Mouse (Mus musculus): Measurements from ENCODE around the gene Ldhc.
"Not testable (repeated sequence)": the region's sequence is repeated elsewhere in the genome, so short reads cannot be mapped to it uniquely, and the experiment has no call there.

Ldhc gene

DNA sequence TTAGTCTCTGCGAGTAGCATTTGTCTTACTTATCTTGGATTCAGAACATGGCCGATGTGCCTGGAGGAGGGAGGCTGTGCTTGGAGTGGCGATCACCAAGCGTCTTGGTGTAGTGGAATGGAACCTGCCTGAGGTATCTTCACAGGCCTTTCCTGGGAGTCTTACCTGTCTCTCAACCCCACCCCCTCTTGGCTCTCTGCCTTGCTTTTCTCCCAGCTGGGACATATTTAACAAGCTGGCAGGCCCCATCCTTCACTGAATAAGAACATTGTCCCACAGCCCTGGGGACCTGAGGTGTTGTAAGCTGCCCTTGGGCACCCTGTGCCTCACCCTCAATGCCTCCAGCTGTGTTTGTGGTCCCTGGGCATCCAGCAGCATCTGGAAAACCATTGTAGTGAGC, 17.4 kb upstream of the Ldhc start:
- no peak for DNase-seq

DNA sequence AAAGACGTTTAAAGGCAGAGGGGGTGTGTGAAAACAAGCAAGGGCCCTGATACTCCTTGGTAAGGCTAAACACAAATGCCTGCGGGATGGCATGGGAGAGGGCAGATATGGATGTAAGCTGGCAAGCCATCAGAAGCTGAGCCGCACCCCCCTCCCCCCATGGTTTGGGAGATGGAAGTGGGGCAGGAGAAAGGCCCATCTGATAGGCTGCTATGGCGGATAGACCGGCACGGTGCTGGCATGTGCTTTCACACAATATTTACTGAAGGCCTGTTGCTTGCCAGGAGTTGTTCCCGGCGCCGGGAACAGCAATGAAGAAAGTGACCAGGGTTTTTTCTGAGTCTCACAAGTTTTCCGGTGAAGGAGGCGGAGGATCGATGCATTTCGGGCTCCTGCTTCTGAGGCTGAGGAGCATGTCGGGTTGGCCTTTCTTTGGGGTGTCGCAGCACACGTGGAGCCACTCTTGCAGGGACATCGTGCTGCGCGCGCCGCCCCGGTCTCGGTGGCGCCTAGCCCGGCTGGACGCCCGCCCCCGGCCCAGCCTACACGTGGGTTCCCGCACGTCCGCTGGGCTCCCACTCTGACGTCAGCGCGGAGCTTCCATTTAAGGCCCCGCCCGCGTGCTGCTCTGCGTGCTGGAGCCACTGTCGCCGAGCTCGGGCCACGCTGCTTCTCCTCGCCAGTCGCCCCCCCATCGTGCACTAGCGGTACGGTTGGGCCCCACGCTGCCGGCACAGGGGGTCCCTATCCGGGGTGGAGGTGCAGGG, 15.6 kb upstream of the Ldhc start:
- DNase-seq, result peak; percentile 93

DNA sequence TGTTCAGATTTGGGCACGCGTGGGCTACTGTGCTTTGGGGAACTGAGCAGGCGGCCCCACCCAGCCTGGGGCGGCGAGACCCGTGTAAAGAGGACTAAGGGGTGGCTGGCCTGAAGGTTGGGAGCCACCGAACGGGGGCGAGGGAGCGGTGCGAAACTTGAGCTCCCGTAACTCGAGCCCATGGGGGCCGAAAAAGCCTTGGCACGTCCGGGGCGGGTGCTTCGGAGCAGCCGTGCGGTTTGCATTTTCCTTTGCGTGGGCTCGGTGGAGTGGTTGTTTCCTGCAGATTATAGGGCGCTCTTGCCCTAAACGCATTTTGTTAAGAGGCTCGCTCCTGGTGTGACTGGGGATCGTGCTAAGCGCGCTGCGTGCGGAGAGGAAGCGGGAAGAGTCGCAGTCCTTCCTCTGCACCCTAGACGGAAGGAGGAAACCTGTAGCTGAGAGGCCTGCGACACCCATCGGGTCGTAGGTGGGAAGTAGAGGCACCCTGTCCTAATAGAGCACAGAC, 15.0 kb upstream of the Ldhc start:
- DNase-seq, result peak; percentile 53

DNA sequence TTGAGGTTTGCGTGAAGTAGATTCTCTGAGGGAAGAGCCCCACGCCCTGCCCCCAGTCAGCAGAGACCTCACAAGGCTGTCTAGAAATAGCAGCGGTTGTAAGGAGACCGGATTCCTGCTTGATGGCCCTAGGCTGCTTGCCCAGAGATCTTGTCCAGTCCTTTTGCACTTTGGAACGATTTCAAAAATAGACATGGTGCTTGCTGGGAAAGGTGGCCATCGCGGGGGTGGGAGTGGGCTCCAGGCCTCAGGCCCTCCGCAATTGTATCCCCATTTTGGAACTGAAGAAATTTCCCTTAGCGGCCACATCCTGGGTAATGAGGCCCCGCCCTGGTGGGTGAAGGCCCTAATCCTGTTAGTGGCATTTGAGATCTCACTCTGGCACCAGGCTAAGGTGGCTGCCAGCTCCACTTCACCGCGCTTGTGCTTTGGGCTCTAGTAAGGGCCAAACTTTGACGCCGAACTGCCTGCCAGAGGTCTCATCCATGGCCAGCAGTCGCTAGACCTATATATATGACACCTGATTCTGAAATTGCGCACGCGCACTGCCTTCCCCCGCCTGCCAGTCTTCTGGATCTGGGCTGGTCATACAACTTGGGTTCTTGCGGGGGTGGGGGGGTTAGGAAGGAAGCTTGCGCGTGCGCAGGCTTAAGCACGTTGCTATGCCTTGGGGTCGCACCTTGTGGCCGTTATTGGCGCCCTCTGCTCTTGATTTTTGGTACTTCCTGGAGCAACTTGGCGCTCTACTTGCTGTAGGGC, 14.3 kb upstream of the Ldhc start:
- DNase-seq, result peak; percentile 40

DNA sequence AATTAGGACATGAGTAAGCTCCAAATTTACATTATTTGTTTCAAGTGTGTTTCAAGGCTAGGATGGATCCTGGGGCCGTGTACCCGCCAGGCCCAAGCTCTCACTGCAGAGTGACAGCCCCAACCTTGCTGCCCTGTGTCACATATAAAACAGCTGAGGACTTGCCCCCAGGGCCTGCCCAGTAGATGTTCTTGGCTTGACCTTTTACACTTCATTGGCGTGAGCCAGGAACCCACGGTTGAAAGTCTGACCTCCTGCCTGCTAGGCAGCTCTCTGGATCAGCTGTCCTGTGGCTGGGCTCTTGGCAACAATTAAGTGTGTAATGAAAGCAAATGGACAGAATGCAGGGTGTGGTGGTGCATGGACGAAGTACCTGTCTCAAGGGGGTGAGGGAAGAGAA, 11.7 kb upstream of the Ldhc start:
- no peak for DNase-seq

DNA sequence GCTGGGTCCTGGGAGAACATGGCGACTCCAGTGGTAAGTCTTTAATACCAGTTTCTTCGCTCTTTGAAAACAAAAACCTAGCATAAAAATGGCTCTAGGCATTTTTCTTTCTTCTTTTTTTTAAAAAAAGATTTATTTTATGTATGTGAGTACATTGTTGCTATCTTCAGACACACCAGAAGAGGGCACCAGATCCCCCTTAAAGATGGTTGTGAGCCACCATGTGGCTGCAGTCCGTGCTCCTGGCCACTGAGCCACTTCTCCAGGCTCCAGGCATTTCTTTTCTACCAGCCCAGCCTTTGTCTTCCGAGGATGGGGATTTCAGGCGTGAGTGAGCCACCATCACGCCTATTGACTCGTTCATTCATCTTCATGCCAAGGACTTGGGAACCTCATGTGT, 10.0 kb upstream of the Ldhc start:
- no peak for DNase-seq

DNA sequence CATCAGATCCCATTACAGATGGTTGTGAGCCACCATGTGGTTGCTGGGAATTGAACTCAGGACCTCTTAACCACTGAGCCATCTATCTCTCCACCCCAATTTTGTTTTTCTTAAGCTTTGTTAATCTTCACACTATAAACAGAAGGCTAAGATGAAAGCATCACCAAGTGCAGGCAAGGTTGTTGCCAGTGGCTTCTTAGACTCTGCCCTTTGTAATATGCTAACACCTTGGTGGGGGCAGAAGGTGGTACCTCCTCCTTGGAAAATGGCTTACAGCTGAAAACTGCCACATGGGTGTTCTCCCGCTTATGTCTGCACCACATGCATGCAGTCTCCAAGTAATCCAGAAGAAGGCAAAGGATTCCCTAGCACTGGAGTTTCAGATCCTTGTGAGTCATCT, 8.3 kb upstream of the Ldhc start:
- no peak for DNase-seq

DNA sequence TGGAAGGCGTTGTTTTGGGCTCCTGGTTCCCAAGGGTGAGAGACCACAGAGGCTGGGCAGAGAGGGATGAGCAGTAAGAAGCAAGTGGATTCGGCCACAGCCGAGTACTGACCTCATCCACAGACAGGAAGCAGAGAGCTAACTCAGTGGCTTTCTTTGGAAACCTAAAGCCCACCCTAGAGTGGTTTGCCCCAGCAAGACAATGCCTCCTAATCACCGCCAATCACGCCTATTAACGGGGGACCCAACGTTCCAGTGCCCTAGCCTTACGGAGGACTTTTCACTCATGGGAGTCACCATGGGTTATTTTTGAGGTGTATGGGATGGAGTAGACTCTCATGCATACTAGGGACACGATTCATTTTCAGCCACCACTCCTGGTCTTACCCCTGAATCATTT, 7.6 kb upstream of the Ldhc start:
- no peak for DNase-seq

DNA sequence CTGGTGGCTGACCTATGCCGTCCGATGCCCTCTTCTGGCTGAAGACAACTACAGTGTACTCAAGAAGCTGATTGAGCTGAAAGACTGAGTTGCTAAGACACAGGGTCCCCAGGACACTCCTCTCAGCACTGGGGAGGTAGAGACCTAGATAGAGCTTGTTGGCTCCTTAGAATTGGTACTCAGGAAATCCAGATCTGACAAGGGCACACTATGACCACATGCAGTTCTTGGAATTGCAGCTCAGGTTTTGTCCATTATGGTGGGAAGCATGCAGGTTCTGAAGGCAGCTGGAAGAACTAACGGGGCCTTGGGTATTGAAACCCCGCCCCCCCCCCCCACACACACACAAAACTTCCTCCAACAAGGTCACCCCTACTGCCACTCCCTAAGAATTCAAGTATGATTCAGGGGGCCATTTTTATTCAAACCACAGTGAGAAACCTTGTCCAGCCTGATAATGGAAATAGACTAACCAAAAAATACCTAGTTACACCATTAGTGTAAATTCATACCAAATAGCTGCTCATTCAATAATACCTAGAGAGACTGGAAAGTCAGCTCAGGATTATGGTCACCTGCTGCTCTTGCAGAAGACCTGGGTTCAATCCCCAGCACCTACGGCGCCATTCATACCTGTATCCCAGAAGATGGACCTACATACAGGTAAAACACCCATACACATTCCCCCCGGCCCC, 5.0 kb upstream of the Ldhc start:
- no peak for DNase-seq

DNA sequence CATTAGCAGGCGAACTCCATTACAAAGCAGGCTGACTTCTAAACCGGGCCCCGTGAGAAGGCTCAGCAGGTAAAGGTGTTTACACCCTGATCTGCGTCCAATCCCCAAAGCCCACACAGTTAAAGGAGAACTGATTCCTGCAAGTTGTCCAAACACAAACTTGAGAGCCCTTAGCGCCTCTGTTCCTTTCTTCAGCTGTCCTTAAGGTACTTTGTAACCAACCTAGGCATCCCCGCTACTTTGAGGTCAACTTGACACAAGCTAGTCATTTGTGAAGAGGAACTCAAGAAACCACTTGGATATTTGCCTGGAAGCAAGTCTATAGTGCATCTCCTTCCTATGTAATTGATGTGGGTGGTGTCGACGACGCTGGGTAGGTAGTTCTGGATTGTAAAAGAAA, 3.6 kb upstream of the Ldhc start:
- DNase-seq, result no peak

DNA sequence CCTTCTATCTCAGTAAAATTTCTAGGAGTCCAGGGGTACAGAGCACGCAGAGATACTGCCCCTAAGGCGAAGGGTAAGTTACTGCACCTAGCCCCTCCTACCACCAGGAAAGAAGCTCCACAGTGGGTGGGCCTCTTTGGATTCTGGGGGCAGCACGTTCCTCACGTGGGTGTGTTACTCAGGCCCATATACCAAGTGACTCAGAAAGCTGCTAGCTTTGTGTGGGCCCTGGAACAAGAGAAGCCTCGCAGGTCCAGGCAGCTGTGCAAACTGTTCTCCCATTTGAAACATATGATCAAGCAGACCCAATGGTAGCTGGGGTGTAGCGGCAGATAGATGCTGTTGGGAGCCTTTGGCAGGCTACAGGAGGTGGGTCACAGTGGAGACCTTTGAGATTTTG, 2.0 kb upstream of the Ldhc start:
- DNase-seq, result peak; percentile 37

DNA sequence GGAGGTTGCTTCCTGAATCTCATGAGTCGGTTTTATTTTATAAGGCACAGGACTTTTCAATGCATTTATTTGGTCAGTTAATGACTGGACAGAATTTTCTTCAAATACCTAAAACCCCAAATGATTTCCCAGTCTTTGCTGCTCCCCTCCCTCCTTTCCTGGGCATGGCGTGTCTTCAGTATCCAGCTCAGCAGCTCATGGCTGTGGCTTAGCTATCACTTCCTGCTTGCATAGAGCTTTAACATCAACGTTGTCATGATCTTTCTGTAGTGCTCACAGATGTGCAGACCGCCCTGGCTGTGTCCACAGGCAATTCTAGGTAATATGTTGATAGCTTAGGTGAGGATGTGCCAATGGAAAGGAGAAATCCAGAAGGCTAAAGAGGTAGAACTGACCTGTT, 11.0 kb downstream of the Ldhc start:
- DNase-seq, result no peak

DNA sequence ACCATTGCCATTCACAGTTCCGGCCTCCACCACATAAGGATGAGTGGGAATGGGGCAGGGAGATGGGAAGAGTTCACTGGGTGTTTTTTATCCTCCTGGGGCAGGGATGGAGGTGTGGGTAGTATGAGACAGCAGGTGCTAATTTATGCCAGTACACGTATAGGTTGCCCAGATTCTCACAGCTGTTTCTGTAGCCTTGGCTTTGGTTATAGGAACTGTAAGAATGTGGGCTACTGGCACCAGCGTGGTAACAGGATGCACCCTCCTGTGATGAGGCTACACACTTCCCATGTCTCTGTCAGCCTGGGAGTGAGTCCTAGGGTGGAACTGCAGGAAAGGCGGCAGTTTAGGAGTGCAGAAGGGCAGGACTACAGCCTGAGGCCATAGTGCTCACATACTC, 15.8 kb downstream of the Ldhc start:
- DNase-seq, result peak; percentile 42

DNA sequence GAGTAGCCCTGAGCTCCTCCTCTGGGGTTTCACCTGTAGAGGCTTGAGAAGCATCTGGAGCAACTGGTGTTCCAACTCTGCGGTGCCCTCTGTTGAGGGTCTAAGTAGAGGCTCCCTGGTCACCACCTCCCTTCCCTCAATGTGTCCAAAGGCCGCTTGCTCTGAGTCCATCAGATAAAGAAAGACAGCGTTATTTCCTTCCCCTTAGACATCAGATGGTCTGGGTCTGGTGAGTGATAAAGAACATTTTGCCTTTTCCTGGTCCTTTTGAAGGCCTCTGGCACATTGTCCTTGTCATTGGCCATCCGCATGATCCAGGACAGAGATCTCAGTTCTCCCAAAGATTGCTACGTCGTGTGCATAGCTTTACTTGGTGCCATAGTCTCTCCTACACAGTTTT, 16.3 kb downstream of the Ldhc start:
- DNase-seq, result no peak

DNA sequence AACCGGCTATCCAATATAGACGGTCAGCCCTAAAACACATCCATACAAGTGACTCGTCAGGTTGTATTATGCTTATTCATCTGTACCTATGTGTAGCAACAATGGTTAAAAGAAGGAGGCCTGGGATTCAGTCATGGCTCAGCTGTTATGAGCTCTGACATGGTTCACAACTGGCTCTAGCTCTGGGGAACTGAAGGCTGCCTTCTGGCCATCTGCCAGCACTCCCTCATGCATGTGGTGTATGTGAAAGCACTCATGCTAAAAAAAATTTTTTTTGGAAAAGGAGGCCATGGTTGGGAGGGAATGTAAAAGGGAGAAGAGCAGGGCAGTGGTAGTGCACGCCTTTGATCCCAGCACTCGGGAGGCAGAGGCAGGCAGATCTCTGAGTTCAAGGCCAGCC, 18.8 kb downstream of the Ldhc start:
- DNase-seq, result no peak

DNA sequence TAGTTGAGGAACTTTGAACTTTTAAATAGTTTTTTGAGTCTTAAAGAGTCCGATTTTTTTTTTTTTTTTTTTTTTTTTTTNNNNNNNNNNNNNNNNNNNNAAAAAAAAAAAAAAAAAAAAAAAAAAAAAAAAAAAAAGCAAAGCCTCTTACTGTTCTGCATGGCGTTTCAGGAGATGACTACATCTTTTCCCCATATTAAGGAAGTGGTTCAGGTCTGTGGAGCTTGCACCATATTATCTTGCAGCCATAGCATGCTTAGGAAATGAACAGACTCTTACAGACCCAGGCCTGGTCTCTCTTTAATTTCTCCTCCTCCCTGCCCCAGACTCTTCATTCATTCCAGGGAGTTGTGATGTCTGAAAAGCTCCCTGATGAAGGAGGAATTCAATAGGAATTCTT, 20.0 kb downstream of the Ldhc start:
- no peak for DNase-seq

DNA sequence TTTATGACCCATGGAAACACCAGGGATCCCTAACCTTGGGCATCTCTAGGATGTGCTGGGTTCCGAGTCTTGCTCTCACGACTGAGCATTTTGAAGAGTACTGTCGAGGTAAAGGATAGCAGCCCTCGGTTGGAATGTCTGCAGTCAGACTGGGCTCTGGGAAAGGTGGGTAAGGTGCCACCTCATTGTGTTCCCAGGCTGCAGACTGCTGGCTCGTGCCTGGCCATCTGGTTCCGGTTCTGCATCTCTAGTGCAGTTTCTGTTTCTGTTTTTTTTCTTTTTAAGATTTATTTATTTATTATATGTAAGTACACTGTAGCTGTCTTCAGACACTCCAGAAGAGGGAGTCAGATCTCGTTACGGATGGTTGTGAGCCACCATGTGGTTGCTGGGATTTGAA, 20.9 kb downstream of the Ldhc start:
- DNase-seq, result not testable (repeated sequence)

DNA sequence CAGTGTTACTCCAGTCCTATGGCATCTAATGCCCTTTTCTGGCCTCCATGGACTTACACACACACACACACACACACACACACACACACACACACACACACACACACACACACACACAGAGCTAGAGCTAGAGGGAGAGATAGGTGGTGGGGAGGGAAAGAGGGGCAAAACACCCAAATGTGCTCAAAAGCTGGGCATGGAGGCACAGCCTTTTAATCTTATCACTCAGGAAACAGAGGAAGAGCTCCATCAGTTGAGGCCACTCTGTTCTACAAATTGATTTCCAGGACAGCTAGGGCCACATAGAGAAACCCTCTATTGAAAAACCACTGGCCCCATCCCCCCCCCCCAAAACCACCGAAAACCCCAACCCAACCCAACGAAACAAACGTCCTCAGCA, 22.3 kb downstream of the Ldhc start:
- no peak for DNase-seq

DNA sequence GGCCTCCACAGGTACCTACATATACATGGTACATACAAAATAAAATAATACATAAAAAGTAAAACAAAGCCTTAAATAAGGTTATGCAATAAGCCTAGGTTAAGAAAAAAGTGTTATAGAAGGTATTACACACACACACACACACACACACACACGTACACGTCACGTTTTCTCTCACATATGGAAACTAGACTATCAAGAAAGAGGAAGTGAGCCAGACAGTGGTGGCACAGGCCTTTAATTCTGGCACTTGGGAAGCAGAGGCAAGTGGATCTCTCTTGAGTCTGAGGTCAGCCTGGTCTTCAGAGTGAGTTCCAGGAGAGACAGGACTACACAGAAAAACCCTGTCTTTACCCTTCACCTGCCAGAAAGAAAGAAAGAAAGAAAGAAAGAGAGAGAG, 34.5 kb downstream of the Ldhc start:
- no peak for DNase-seq

DNA sequence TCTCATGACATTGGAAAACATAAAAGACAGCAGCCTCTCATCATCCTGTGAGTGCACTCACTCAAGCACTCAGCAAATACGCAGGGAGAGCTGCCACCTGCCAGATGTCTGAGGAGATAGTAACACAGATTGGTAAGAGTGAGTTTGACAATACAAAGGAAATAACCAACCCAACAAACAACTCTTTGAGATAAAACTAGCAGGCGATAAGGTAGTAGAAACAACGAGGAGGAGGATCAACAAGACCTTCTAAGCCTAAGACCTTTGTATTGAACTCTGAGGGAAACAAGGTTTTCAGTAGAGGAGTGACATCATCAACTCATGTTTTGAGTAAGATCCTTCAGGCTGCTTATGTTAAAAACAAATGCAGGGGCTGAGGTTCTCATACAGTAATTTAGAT, 38.3 kb downstream of the Ldhc start:
- DNase-seq, result no peak

DNA sequence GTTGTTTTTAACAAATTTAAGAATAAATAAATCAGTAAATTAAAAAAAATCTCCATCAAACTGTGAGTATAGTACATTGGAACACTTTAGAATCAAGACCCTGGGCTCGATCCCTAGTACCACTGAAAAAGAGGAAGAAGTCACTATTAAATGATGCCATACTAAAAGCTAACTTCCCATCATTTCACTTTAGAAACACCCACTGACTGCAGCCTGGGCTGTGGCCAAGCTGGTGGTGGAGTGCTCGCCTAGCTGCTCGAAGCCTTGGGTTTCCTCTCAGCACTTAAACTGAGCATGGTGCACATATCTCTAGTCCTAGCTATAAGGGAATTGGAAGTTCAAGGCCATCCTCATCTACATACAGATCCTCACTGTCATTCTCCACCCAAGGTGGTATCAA, 50.2 kb downstream of the Ldhc start:
- no peak for DNase-seq

DNA sequence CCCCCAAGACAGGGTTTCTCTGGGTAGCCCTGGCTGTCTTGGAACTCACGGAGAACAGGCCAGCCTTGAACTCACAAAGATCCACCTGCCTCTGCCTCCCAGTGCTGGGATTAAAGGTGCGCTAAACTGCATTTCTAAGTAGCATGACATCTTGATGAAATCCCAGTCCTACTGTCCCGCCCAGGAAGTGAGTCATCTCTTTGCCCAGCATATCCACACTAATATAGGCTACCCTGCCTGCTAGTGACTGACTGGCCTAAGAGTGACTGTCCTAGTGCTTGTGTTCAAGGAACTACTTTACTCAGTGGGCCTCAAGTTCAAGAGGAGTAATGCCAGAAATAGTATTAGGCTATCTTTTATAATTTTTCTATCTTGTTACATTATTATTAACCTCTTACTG, 55.4 kb downstream of the Ldhc start:
- no peak for DNase-seq

DNA sequence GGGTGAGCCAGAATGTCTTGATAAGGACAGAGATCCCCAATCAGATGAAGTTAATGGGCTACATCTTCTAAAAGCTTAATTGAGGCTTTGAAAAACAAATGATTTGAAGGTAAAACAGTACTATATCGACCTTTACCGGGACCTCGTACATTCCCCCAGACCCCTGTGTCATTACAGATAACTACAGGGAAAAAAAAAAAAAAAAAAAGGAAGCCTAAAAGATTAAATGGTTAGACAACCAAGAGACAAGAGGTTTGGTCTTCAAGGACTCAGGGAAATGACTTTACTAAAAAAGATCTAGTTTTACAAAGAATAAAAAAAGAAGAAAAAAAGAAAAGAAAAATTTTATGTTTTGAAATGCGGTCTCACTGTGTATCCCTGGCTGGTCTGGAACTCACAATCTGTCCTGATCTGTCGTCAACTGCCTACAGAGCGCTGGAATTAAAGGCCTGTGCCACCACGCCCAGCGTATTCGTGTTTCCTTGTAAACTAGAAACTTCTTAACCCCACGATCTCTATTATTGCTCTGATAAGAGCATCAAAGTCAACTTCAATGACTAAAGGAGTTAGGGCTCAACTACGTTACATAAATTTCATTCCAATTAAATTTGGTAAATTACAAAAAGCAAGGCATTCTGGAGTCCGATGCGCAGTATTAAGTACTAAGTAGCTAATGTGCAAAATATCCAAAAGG, 57.8 kb downstream of the Ldhc start:
- DNase-seq, result no peak
